Mouse (Mus musculus) MEL (cell line): ENCODE data around the gene Gpx4.

Experiments
- EP300 ChIP-seq, 2 experiments: IDR thresholded peaks; 2 replicates each; pipeline ENCODE4 v1.6.1; 2011; ENCODE audit warnings: improper control_type of control experiment in 2 of 2, low read length in 2 of 2, low read depth in 1 of 2, mild to moderate bottlenecking in 1 of 2
- MAFK ChIP-seq: IDR thresholded peaks from 2 replicates; pipeline ENCODE4 v1.6.1; 2011; ENCODE audit warnings: low read depth, mild to moderate bottlenecking, low read length, improper control_type of control experiment, borderline replicate concordance
- MYB ChIP-seq: IDR thresholded peaks from 2 replicates; pipeline ENCODE4 v1.6.1; 2011; ENCODE audit warnings: mild to moderate bottlenecking, low read depth, low read length, improper control_type of control experiment
- POLR2A ChIP-seq, 2 experiments: IDR thresholded peaks; 2 replicates each; pipeline ENCODE4 v1.6.1; 2011 to 2012; ENCODE audit warnings: low read length in 2 of 2, mild to moderate bottlenecking in 2 of 2, control low read depth in 1 of 2, improper control_type of control experiment in 1 of 2, low read depth in 1 of 2, moderate library complexity in 1 of 2; ENCODE audit not compliant: control insufficient read depth in 1 of 2, insufficient read depth in 1 of 2, poor library complexity in 1 of 2

DNA sequence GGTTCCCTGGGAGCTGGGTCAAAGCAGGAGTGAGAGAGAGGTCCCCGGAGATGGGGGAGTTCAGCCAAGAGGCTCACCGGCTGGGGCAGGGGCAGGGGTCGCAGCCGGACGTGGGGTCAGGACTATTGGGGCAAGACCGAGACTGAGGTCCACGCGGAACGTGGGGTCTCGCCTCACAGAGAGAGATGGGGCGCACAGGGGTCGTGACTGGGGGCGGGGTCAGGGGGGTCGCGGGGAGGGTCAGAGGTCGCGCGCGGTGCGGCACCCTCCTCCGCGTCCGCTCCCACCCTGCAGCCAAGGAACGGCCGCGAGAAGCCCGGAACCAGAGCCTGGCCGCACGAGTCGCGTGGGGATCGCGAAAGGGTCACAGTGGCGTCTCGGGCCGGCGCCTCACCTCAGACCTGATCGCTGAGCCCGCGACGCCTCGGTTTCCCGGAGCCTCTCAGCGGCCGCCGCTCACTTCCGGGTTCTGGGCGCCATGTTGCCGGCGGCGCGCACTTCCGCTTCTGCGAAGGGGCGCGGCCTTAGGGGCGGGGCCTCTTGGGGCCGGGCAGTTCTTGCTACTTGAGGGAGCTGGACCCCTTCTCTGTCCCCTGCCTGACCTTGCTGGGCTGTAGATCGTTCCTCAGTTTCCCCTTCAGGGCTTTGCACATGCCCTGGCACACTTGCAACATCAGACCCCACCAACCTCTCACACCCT, 55.4 kb downstream of the Gpx4 start:
- no peak for TF ChIP-seq MYB
- 0 out of 2 replicates have a peak, but pooled peaks have one; percentile 13 for TF ChIP-seq MAFK
- peak; percentile 79 to 80; a peak in 3 of 4 replicates for TF ChIP-seq POLR2A (IDR thresholded peaks at IDR 0.05; ENCODE audit: control insufficient read depth in 1 of 2, insufficient read depth in 1 of 2, low read depth in 1 of 2, low read length in 2 of 2, poor library complexity in 1 of 2)
- TF ChIP-seq EP300 (IDR thresholded peaks at IDR 0.05; ENCODE audit: low read depth in 1 of 2, low read length in 2 of 2) = no peak
